Mouse (Mus musculus) bone marrow macrophage, adult 2 months (primary cell): ENCODE data around the gene Armh3.

Experiments used
- CTCF ChIP-seq: IDR thresholded peaks from 2 replicates; pipeline ENCODE4 v1.5.1; 2012; ENCODE audit warnings: low read depth, mild to moderate bottlenecking, low read length, moderate library complexity
- POLR2A ChIP-seq: IDR thresholded peaks from 2 replicates; pipeline ENCODE4 v1.6.1; 2012; ENCODE audit warnings: mild to moderate bottlenecking, low read depth, low read length, borderline replicate concordance

DNA sequence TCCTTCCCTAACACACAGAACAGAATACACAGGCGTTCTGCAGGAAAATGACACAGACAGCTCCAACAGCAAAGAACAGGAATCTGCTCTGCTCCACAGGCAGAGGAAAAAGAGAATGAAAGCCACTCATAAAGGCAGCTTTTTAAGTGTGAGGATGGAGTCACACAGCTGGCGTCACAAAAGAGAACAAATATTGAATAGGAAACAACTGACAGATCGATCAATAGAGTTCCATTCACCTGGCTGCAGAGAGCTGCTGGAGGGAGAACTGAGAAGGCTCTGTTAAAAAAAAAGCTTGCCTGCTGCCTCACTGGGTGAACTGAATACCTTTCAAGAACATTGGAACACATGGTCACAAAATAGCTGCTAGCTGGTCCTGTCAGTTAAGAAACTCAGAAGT lies 154.1 kb downstream of the Armh3 start:
- TF ChIP-seq CTCF = no peak
- no peak for TF ChIP-seq POLR2A
